Mouse (Mus musculus): ENCODE measurements at regions not wholly inside any gene's neighbourhood (a gene's known extent, or its start where the extent isn't known, plus 50 kb on each side); places are given as distances from the start of the nearest gene placed in this dataset.
A peak's percentile ranks its signal among the peaks of the same experiment; 100 is the strongest.

- DNase-seq (ENCODE audit: low spot score in 2 of 2), result no peak
Observed at GRCm38 (mm10) chr3:9884691-9885354, 203.1 kb upstream of the Gm9833 start.

- DNase-seq (ENCODE audit: low spot score in 2 of 2), result peak; percentile 13 to 60
Observed at GRCm38 (mm10) chr3:9885565-9885964, 202.3 kb upstream of the Gm9833 start.

GRCm38 (mm10) chr3:9886077-9886476 is 201.8 kb upstream of the Gm9833 start:
- DNase-seq (ENCODE audit: low spot score in 2 of 2), result no peak

GRCm38 (mm10) chr3:9886765-9887626 is 200.9 kb upstream of the Gm9833 start:
- no peak for DNase-seq (ENCODE audit: low spot score in 2 of 2)

- no peak for DNase-seq (ENCODE audit: low spot score in 2 of 2)
Observed at GRCm38 (mm10) chr3:9887627-9887994, 200.3 kb upstream of the Gm9833 start.

GRCm38 (mm10) chr3:9888051-9888450 is 199.9 kb upstream of the Gm9833 start:
- no peak for DNase-seq (ENCODE audit: low spot score in 2 of 2)

- DNase-seq (ENCODE audit: low spot score in 2 of 2), result no peak
Observed at GRCm38 (mm10) chr3:9892884-9893494, 194.9 kb upstream of the Gm9833 start.

- no peak for DNase-seq (ENCODE audit: low spot score in 2 of 2)
Observed at GRCm38 (mm10) chr3:9895396-9896135, 192.3 kb upstream of the Gm9833 start.

- DNase-seq (ENCODE audit: low spot score in 2 of 2), result no peak
Observed at GRCm38 (mm10) chr3:9896303-9896702, 191.6 kb upstream of the Gm9833 start.

- no peak for DNase-seq (ENCODE audit: low spot score in 2 of 2)
Observed at GRCm38 (mm10) chr3:9901663-9902062, 186.2 kb upstream of the Gm9833 start.

GRCm38 (mm10) chr3:9913357-9913756 is 174.6 kb upstream of the Gm9833 start:
- no peak for DNase-seq (ENCODE audit: low spot score in 2 of 2)

- no peak for DNase-seq (ENCODE audit: low spot score in 2 of 2)
Observed at GRCm38 (mm10) chr3:9916538-9917106, 171.3 kb upstream of the Gm9833 start.

- DNase-seq (ENCODE audit: low spot score in 2 of 2), result peak in 1 of 2 experiments; percentile 47
Observed at GRCm38 (mm10) chr3:9920331-9920730, 167.6 kb upstream of the Gm9833 start.

GRCm38 (mm10) chr3:9921730-9922129 is 166.2 kb upstream of the Gm9833 start:
- DNase-seq (ENCODE audit: low spot score in 2 of 2), result no peak

- DNase-seq (ENCODE audit: low spot score in 2 of 2), result no peak
Observed at GRCm38 (mm10) chr3:9922541-9923046, 165.3 kb upstream of the Gm9833 start.

- DNase-seq (ENCODE audit: low spot score in 2 of 2), result no peak
Observed at GRCm38 (mm10) chr3:9924630-9925029, 163.3 kb upstream of the Gm9833 start.

- DNase-seq (ENCODE audit: low spot score in 2 of 2), result no peak
Observed at GRCm38 (mm10) chr3:9936853-9937441, 151.0 kb upstream of the Gm9833 start.

GRCm38 (mm10) chr3:9938651-9939050 is 149.3 kb upstream of the Gm9833 start:
- DNase-seq (ENCODE audit: low spot score in 2 of 2), result no peak

GRCm38 (mm10) chr3:9942631-9943030 is 145.3 kb upstream of the Gm9833 start:
- no peak for DNase-seq (ENCODE audit: low spot score in 2 of 2)

GRCm38 (mm10) chr3:9947357-9948065 is 140.4 kb upstream of the Gm9833 start:
- DNase-seq (ENCODE audit: low spot score in 2 of 2), result peak; percentile 55 to 64

Data from urinary bladder, postnatal 36 days (tissue).